Mouse (Mus musculus): ENCODE data around the gene Krt33a.

GRCm38 (mm10) chr11:100010682-100011081 lies 5.3 kb downstream of the Krt33a start:
- TF ChIP-seq CHD2 (IDR thresholded peaks at IDR 0.05; ENCODE audit: low read depth, low read length) (no peak), HCFC1 (IDR thresholded peaks at IDR 0.05; ENCODE audit: borderline replicate concordance, insufficient read depth, low read length) (no peak), ZNF384 (IDR thresholded peaks at IDR 0.05; ENCODE audit: low read depth, low read length) (no peak)

Data from ES-E14 (cell line).